Mouse (Mus musculus) monocyte, adult 5-6 weeks (primary cell): ENCODE data around the gene Ccdc65. TPM values are rescaled to one million over a fixed set of nuclear protein-coding genes. Genes with fewer than 3 reads are reported as not detected.

Experiments
- ATAC-seq: fragments of 153-309, 156-312 bp; replicated peaks from 2 replicates; pipeline ENCODE4 v1.8.0; 2017; ENCODE audit warnings: mild to moderate bottlenecking; ENCODE audit not compliant: low TSS enrichment, insufficient number of reproducible peaks, severe bottlenecking, poor library complexity, low FRiP score
- total RNA-seq: library from RNA; stranded (forward); fragments of 200-1000, 200-491, 200-594 nt; gene quantifications from 3 replicates; pipeline ENCODE4 v1.2.3, GENCODE M21; 2017

The Ccdc65 gene
- not detected in 3 replicates for total RNA-seq

DNA sequence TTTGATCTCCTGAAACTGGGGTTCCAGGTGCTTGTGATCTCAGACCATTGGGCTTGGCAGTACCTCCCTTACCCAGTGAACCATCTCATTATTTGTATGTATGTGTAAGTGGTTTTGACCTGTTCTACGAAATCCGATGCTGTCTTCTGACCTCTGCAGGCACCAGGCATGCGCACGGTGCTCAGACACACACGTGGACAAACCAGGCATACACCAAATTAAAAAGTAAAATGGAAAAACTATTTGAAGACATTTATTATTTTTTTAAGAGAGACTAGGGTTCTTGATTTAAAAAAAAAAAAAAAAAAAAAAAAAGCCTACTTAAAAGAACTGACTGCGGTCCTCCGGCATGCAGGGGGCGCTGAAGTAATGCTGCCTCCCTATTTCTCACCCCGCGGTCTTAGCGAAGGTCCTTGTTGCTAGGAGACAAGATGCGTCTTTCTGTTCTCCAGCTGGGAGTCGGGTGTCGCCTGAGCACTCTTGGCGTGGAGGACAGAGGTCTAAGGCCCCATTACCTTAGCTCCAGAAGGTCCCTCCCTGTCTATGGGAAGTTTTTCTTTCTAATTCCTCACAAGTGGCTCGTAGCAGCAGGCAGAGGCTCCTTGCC, at the start of gene Ccdc65:
Ccdc65 (plus strand) TSS at position 442 of the 607 bp plus-strand sequence.
- ATAC-seq: peak; percentile 89

DNA sequence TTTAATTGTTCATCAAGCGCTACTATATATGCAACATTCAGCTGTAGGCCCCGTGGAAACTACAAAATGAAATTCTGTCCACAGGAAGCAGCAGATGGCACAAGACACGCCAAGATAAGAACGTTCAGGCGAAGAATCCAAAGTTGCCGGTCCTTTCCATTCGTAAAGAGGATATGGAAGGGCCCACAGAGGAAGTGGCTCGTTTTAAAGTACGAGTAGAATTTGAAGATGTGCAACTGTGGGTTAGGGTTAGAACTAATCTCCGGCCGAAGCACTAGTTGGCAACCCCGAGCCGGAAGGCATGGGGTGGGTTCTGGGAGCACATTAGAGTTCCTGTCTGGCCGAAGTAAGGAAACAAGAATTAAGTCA, 45.8 kb upstream of the Ccdc65 start:
- peak; percentile 60 for ATAC-seq

- ATAC-seq: peak; percentile 99
Measured at GRCm38 (mm10) chr15:98662567-98663545, 45.2 kb upstream of the Ccdc65 start, which contains the start of gene Ddx23. TSS of gene Ddx23 (minus strand) at chr15:98662894.

- no peak for ATAC-seq
Measured at GRCm38 (mm10) chr15:98664042-98664907, 43.7 kb upstream of the Ccdc65 start.

DNA sequence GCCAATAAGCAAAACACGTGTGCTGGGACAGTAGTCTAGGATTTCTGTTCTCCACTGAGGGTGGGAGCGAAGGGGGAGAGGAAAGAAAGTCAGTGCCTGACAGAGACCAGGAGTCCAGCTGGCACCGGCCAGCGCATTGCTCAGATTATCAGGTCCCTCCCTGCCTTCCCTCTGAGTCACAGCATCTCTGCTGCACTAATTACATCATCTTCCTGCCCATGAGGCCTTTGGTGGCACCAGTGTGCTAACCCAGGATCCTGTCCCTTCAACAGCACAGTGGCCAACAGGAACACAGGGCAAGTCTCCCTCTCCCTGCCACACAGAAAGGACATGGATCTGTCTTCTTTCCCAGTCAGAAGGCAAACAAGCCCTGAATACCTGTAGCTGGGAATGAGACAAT, 35.4 kb upstream of the Ccdc65 start:
- no peak for ATAC-seq

DNA sequence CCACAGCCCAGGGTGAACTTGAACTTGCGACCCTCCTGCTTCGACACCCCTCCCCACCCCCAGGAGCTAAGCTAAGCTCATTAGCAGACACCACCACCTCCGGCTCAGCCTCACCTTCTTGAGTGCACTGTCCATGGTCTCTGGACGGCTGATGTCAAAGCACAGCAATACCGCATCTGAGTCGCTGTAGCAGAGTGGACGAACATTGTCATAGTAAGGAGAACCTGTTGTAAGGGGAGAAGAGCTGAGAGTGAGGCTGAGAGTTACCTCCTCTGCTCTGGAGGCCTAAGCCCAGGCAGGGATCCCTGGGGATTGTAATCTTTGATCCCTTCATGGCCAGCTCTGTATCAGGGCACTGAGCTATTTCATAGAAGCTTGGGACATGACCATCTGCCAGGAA, 34.3 kb upstream of the Ccdc65 start:
- ATAC-seq: no peak

- ATAC-seq: no peak
Measured at GRCm38 (mm10) chr15:98674284-98674993, 33.6 kb upstream of the Ccdc65 start.

- ATAC-seq: no peak
Measured at GRCm38 (mm10) chr15:98674994-98675545, 32.9 kb upstream of the Ccdc65 start.

GRCm38 (mm10) chr15:98675634-98676250, 32.3 kb upstream of the Ccdc65 start:
- no peak for ATAC-seq

- ATAC-seq: no peak
Measured at GRCm38 (mm10) chr15:98676471-98676870, 31.5 kb upstream of the Ccdc65 start.

GRCm38 (mm10) chr15:98676940-98677728, 30.9 kb upstream of the Ccdc65 start, which contains the start of gene Rnd1:
TSS of gene Rnd1 (minus strand) at chr15:98677461.
- ATAC-seq: peak; percentile 98

- ATAC-seq: no peak
Measured at GRCm38 (mm10) chr15:98677977-98678376, 30.0 kb upstream of the Ccdc65 start.

DNA sequence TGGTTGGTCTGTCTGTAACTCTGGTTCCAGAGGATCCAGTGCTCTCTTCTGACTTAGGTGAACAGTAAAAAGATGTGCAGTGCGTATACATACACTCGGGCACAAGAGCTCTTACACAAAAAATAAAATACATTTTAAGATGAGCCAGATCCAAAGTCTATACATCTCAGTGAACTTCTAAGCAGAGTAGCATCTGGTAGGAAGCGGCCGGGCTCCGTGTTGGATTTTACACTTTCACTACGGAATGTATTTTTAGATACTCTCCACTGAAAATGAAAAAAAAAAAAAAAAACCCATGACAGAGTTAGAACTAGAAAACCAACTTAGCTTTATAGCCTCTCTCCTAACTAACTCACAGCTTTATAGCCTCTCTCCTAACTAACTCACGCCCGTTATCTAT, 27.3 kb upstream of the Ccdc65 start:
- ATAC-seq: no peak

GRCm38 (mm10) chr15:98681633-98682032, 26.4 kb upstream of the Ccdc65 start:
- no peak for ATAC-seq

DNA sequence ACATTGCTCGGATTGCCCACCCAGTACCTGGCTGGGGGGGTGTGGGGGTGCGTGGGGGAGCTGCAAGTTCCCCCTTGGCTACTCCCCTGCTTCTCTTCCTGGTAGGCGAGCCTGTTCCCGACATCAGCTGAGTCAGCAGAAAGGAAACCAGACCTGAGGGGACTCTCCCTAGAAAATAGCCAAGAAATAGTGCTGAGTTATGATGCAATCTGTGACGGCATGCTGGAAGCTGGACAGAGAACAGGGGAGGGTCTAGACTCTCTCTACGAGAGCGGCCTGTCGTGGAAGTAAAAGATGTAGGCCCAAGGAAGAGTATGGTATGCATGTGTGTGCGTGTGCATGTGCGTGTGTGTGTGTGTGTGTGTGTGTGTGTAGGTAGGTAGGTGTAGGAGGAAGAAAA, 24.8 kb upstream of the Ccdc65 start:
- ATAC-seq: 0 out of 2 replicates have a peak, but pooled peaks have one; percentile 29

DNA sequence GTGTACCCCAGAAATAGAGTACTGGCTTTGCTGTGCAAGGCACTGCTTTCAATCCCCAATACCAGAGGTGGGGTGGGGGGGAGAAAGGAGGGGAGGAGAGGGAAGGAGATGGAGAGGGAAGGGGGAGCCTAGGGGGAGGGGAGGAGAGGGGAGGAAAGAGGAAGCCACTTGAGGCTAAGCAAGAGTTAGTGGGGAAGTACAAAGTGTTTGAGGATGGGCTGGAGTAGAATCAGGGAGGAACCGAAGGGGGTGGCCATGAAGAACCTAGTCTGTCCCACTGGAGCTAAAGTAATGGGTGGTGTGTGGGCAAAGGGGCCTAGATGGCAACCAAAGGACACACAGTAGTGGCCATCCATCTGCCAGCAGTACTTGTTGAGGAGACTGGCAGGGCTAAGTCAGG, 24.3 kb upstream of the Ccdc65 start:
- peak; percentile 74 for ATAC-seq

- ATAC-seq: no peak
Measured at GRCm38 (mm10) chr15:98685926-98686325, 22.1 kb upstream of the Ccdc65 start.
